Mouse (Mus musculus) liver, adult 2 months (tissue): Measurements from ENCODE around the gene Gramd1b. TPM values are rescaled to one million over a fixed set of nuclear protein-coding genes. Genes with fewer than 3 reads are reported as not detected.

ENCODE experiments used
- DNase-seq: peaks from one replicate; pipeline ENCODE4 v3.0.0-alpha.2; 2011; ENCODE audit warnings: low read depth, low spot score; ENCODE audit errors: extremely low read depth
- H3K27ac ChIP-seq: fragments of 200-500 bp; replicated peaks from 2 replicates; pipeline ENCODE4 v1.5.1; 2012; ENCODE audit warnings: low read depth, mild to moderate bottlenecking, control low read depth, inconsistent platforms, low read length; ENCODE audit not compliant: insufficient read depth
- H3K27me3 ChIP-seq: fragments of 200-500 bp; 2 replicates; pipeline ENCODE4 v1.6.1; 2012; ENCODE audit warnings: mild to moderate bottlenecking, moderate library complexity, low read length, inconsistent platforms; ENCODE audit not compliant: control insufficient read depth, insufficient read depth
- H3K36me3 ChIP-seq: fragments of 200-500 bp; 2 replicates; pipeline ENCODE4 v1.6.1; 2012; ENCODE audit warnings: low read length, inconsistent platforms; ENCODE audit not compliant: control insufficient read depth, insufficient read depth
- H3K4me1 ChIP-seq: fragments of 200-500 bp; 2 replicates; pipeline ENCODE4 v1.6.1; 2011; ENCODE audit warnings: low read length; ENCODE audit not compliant: control insufficient read depth, insufficient read depth
- H3K4me3 ChIP-seq: fragments of 200-500 bp; 2 replicates; pipeline ENCODE4 v1.5.1; 2011; ENCODE audit warnings: low read depth, mild to moderate bottlenecking, control low read depth, low read length, moderate library complexity; ENCODE audit not compliant: insufficient read depth
- H3K79me2 ChIP-seq: fragments of 200-500 bp; 2 replicates; pipeline ENCODE4 v1.6.1; 2012; ENCODE audit warnings: inconsistent platforms, mild to moderate bottlenecking, low read length, moderate library complexity; ENCODE audit not compliant: control insufficient read depth, insufficient read depth
- H3K9ac ChIP-seq: fragments of 200-500 bp; 2 replicates; pipeline ENCODE4 v1.6.1; 2012; ENCODE audit warnings: low read depth, mild to moderate bottlenecking, control low read depth, inconsistent platforms, low read length
- CTCF ChIP-seq: fragments of 200-500 bp; IDR thresholded peaks from 2 replicates; pipeline ENCODE4 v1.5.1; 2011; ENCODE audit warnings: low read depth, low read length, control low read depth
- POLR2A ChIP-seq: fragments of 200-500 bp; IDR thresholded peaks from 2 replicates; pipeline ENCODE4 v1.6.1; 2011; ENCODE audit warnings: low read length, control low read depth; ENCODE audit not compliant: insufficient read depth; ENCODE audit errors: extremely low read depth
- WGBS: fragments of 180-500 bp; shearing (Covaris S2); methylation state at CpG from one replicate; pipeline ENCODE4 v1.1.7; 2018; 5-methylcytosine and 5-hydroxymethylcytosine counted together
- polyA plus RNA-seq: library from polyadenylated mRNA; depleted of rRNA; stranded (reverse); fragments of >200 nt; gene quantifications from 2 replicates; pipeline ENCODE4 v1.2.3, GENCODE M21; 2012; rRNA removed
- total RNA-seq: library from RNA; depleted of rRNA; stranded (reverse); fragments of >200 nt; gene quantifications from 2 replicates; pipeline ENCODE4 v1.2.3, GENCODE M21; 2014; rRNA removed

Gene Gramd1b
- 1.3 and 2.0 TPM in 2 replicates for total RNA-seq
- polyA plus RNA-seq: 0.72 and 1.2 TPM in 2 replicates

- no peak within 1 kb of the TSS for H3K4me3 ChIP-seq
- WGBS: 3% methylated on average over 40 of the region's 40 CpGs
- H3K9ac ChIP-seq: no peak within 1 kb of the TSS
Measured at GRCm38 (mm10) chr9:40531027-40531621, at the start of gene Gramd1b. Gene Gramd1b (minus strand): TSS chr9:40531383.

DNA sequence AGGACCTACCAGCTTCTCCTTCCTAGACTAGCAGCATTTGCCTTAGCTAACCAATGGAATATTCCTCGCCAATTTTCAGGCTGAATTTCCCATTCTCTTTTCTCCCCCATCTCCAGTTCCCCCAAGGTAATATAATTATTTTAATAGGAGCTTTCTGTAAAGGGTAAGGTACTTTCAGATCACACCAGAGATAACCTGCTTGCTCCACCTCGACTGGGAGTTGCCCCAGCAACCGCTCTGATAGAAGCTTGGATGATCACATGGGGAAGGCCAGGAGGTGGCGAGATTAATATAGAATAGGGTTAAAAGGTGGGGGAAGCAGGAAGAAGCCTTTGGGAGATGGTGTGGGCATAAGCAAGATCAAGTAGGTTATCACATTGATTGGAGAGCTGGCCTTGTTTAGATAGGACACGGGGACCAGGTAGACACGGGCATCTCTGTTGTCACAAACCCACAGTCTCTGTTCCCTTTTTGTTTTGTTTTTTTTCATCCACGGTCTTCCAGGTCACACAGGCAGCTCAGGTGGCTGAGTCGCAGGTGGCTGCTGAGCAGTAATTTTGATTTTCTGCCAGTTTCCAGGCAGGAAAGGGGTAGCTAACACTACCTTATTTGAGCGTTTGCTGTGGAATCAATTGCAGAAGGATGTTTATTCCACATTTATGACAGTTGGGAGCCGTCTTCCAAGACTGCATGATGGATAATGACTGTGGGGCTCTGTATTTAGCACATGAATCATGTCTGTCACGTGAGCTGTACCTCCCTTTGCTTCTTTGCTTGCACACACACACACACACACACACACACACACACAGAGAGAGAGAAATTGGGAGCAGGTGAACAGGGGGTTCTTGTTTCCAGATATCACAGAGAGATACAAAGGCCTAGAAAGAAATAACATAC is 47.8 kb upstream of the Gramd1b start:
- H3K4me1 ChIP-seq: peaks cover 3% of the 10 kb centered on the region
- 70% methylated on average over 11 of the region's 11 CpGs for WGBS
- H3K36me3 ChIP-seq: no peaks in the 10 kb centered on the region
- TF ChIP-seq POLR2A (no peak), CTCF (no peak)
- no peak overlapping the region for H3K27ac ChIP-seq
- H3K4me3 ChIP-seq: no peak overlapping the region
- H3K79me2 ChIP-seq: no peaks in the 10 kb centered on the region
- H3K27me3 ChIP-seq: no peaks in the 10 kb centered on the region
- no peak for DNase-seq
- no peak overlapping the region for H3K9ac ChIP-seq

More at GRCm38 (mm10) chr9:40531027-40531621, at the start of gene Gramd1b:
- DNase-seq: no peak
- H3K27ac ChIP-seq: no peak within 1 kb of the TSS
- H3K4me1 ChIP-seq: no peaks in the 10 kb centered on the region
- no peaks in the 10 kb centered on the region for H3K36me3 ChIP-seq
- TF ChIP-seq POLR2A: no peak
- TF ChIP-seq CTCF: no peak
- no peaks in the 10 kb centered on the region for H3K79me2 ChIP-seq
- H3K27me3 ChIP-seq: peaks cover 3% of the 10 kb centered on the region; the same call in 1 of the 2 replicates

- TF ChIP-seq POLR2A (no peak), CTCF (no peak)
- Histone ChIP-seq H3K9ac (no peak overlapping the region), H3K27ac (no peak overlapping the region), H3K36me3 (no peaks in the 10 kb centered on the region), H3K79me2 (no peaks in the 10 kb centered on the region), H3K4me1 (peaks cover 3% of the 10 kb centered on the region), H3K4me3 (no peak overlapping the region), H3K27me3 (no peaks in the 10 kb centered on the region)
- 84% methylated on average over 7 of the region's 7 CpGs for WGBS
- DNase-seq: no peak
Measured at GRCm38 (mm10) chr9:40577132-40577531, 45.9 kb upstream of the Gramd1b start.

DNA sequence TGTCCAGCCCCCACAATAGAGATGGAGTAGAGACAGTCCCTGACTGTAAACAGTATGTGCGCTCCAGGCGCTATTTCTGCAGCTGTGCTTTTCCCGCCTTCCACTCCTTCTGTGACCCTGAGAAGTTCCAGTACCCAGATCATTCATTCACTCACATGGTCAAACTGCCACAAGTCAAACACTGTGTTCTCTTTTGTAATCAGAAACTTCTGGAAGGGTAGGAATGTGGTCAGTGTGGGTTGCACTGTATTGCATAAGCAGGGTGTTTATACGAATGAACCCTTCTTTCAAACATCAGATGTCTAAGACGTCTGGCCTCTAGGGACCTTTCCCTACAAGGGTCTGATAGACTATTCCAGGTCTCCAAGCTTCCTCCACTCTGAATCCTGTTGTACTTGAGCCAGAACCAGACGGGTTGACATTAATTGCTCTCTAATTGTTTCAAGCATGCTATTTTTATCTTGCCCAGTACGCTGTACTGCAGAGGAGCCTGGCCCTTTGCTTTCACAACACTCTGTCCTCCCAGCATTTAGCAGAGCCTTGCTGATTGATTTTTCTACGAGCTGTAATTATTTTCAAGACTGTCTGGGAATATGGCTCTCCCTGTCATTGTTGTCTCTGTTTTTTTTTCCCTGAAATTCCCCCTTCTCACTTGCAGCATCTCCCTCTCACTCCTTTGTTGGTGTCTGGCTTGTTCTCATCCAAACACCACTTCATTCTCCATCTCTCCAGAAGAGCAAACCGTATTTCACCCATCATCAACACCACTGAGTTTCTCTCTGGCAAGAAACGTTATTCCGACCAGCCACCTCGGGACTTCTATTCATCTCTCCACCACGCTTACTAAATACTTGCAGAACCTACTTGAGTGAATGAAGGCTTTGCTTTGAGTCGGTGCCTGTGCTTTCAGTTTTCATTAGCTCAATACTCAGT is 44.1 kb upstream of the Gramd1b start:
- H3K36me3 ChIP-seq: no peaks in the 10 kb centered on the region
- TF ChIP-seq POLR2A (no peak), CTCF (no peak)
- peak; percentile 66 for DNase-seq
- no peak overlapping the region for H3K27ac ChIP-seq
- no peaks in the 10 kb centered on the region for H3K27me3 ChIP-seq
- no peak overlapping the region for H3K4me3 ChIP-seq
- H3K79me2 ChIP-seq: no peaks in the 10 kb centered on the region
- 49% methylated on average over 14 of the region's 14 CpGs for WGBS
- H3K9ac ChIP-seq: no peak overlapping the region
- H3K4me1 ChIP-seq: peaks cover 3% of the 10 kb centered on the region

DNA sequence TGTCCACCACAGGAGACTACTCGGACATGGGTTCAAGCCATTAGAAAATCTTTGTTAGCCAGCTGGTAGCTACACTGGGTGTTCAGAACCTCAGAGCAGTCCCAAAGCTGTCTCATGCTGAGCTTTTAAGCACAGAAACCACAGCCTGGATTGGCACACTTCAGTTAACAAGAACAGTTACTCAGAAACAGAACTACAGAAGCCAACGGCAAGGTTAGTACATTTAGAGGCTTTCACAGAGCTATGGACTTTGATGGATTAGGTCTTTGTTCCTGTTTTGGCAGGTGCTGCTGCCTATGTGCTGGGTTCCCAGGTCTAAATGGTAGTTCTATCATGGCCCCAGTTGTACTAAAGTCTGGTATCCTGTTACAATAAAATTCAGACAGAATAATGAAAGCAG is 40.1 kb upstream of the Gramd1b start:
- TF ChIP-seq POLR2A (no peak), CTCF (no peak)
- Histone ChIP-seq H3K4me1 (peaks cover 3% of the 10 kb centered on the region), H3K27me3 (no peaks in the 10 kb centered on the region), H3K9ac (no peak overlapping the region), H3K27ac (no peak overlapping the region), H3K36me3 (no peaks in the 10 kb centered on the region), H3K4me3 (no peak overlapping the region), H3K79me2 (no peaks in the 10 kb centered on the region)
- no peak for DNase-seq
- WGBS: 76% methylated on average over 2 of the region's 2 CpGs
